ENCODE assay signal across 8 mouse cellular contexts in the genomic region with DNA sequence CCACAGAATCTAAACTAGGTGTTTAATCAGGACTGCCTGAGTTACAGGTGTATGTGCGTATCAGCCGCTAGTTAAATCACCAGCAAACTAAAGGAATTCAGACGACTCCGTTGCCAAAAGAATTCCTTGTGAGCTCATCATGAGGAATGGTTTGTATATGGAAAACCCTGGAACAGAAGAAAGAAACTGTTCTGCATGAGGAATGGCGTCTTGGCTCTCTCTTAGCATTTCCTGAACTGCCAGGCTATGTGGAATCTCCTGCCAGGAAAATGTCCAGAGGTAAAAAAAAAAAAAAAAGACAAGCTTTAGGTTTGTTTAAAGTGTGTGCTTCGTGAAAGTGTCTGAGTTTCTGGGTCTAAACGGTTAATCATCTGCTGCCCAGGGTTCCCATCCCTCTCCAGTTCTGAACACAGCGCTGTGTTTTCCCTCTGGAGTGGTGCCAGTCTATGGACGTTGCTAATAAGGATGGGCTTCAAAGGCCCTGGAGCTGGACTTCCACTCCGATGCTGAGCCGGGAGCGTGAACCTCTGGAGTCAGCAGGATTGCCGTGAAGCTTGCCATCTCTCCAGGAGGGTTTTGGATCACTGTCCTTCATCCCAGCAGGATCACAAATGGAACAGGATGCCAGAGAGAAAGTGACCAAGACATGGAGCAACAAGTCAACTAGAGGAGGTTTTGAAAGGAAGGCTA.
DNase-seq lines count a peak whose midpoint lies in the region; ATAC-seq and TF ChIP-seq lines count a peak whose summit lies in the region.
"Had no signal": no experiment of that assay in that cellular context is flagged by ENCODE, and none has a peak within 500 bp of the region (broad histone marks: within the 10 kb centered on the region; RNA-seq: fewer than 3 reads in every experiment).

No protein-coding gene starts in this region.

- TF ChIP-seq CTCF in brain, embryonic 14.5 days (IDR thresholded peaks at IDR 0.05; ENCODE audit: borderline replicate concordance, extremely low read depth, insufficient read depth, insufficient read length), result no peak
- TF ChIP-seq CTCF in lung, embryonic 14.5 days (IDR thresholded peaks at IDR 0.05; ENCODE audit: low read depth), result no peak
- no peak for TF ChIP-seq CTCF in thymus, adult 2 months (IDR thresholded peaks at IDR 0.05; ENCODE audit: borderline replicate concordance, control insufficient read depth, extremely low read depth, insufficient read depth, low read length, poor library complexity)
- no peak for TF ChIP-seq CTCF in forebrain, postnatal 0 days (IDR thresholded peaks at IDR 0.05; ENCODE audit: low read depth)

- H3K9ac ChIP-seq in kidney, embryonic 14.5 days (ENCODE audit: low read depth, low read length), result no peak overlapping the region
- no peak overlapping the region for H3K9ac ChIP-seq in heart, embryonic 15.5 days
- H3K9ac ChIP-seq in lung, embryonic 14.5 days, result no peak overlapping the region
- no peak overlapping the region for H3K9ac ChIP-seq in forebrain, postnatal 0 days
- H3K9ac ChIP-seq: liver, embryonic 14.5 days had no signal

- 65% methylated on average over 13 of the region's 13 CpGs for WGBS in kidney, embryonic 14.5 days
- 50% methylated on average over 13 of the region's 13 CpGs for WGBS in heart, embryonic 15.5 days
- WGBS in lung, embryonic 14.5 days, result 19% methylated on average over 13 of the region's 13 CpGs
- WGBS in thymus, adult 2 months, result 88% methylated on average over 13 of the region's 13 CpGs
- WGBS in forebrain, postnatal 0 days, result 34% methylated on average over 13 of the region's 13 CpGs

- H3K36me3 ChIP-seq in kidney, embryonic 14.5 days (ENCODE audit: control insufficient read depth, insufficient read depth, low read length), result no peaks in the 10 kb centered on the region
- no peaks in the 10 kb centered on the region for H3K36me3 ChIP-seq in heart, embryonic 15.5 days
- no peaks in the 10 kb centered on the region for H3K36me3 ChIP-seq in lung, embryonic 14.5 days (ENCODE audit: insufficient read depth)
- no peaks in the 10 kb centered on the region for H3K36me3 ChIP-seq in thymus, adult 2 months (ENCODE audit: control insufficient read depth, insufficient read depth, low read length)
- no peaks in the 10 kb centered on the region for H3K36me3 ChIP-seq in forebrain, postnatal 0 days (ENCODE audit: insufficient read depth)

- no peaks in the 10 kb centered on the region for H3K27me3 ChIP-seq in kidney, embryonic 14.5 days (ENCODE audit: control insufficient read depth, insufficient read depth, low read length)
- no peaks in the 10 kb centered on the region for H3K27me3 ChIP-seq in heart, embryonic 15.5 days
- no peaks in the 10 kb centered on the region for H3K27me3 ChIP-seq in lung, embryonic 14.5 days (ENCODE audit: insufficient read depth, low read length)
- no peaks in the 10 kb centered on the region for H3K27me3 ChIP-seq in thymus, adult 2 months (ENCODE audit: control insufficient read depth, insufficient read depth, low read length)
- no peaks in the 10 kb centered on the region for H3K27me3 ChIP-seq in forebrain, postnatal 0 days (ENCODE audit: insufficient read depth, low read length)

- no peak for ATAC-seq in kidney, embryonic 14.5 days (ENCODE audit: low FRiP score, low TSS enrichment)
- ATAC-seq in heart, embryonic 15.5 days (replicated peaks; ENCODE audit: insufficient number of reproducible peaks, insufficient read depth, low FRiP score, low read depth), result no peak
- peak; percentile 36; the same call in 1 of the 2 replicates for ATAC-seq in lung, embryonic 14.5 days (ENCODE audit: insufficient read depth)
- ATAC-seq in forebrain, postnatal 0 days, result no peak

- no peaks in the 10 kb centered on the region for H3K9me3 ChIP-seq in kidney, embryonic 14.5 days (ENCODE audit: control insufficient read depth, low read length)
- no peaks in the 10 kb centered on the region for H3K9me3 ChIP-seq in heart, embryonic 15.5 days (replicated peaks)
- H3K9me3 ChIP-seq in lung, embryonic 14.5 days (ENCODE audit: low read depth, low read length), result no peaks in the 10 kb centered on the region
- H3K9me3 ChIP-seq in forebrain, postnatal 0 days (ENCODE audit: low read length), result no peaks in the 10 kb centered on the region

- DNase-seq in kidney, adult 11 months, result no peak
- DNase-seq in brain, embryonic 14.5 days (ENCODE audit: low read depth), result peak; percentile 47
- peak; percentile 79 for DNase-seq in lung, embryonic 14.5 days
- DNase-seq in thymus, adult 2 months, result no peak
- no peak for DNase-seq in forebrain, postnatal 0 days

- H3K27ac ChIP-seq in kidney, embryonic 14.5 days (ENCODE audit: low read depth, low read length), result 0 out of 2 replicates have a peak overlapping the region, but pooled peaks have one; percentile 8
- peak overlapping the region; percentile 79 for H3K27ac ChIP-seq in heart, embryonic 15.5 days
- H3K27ac ChIP-seq in lung, embryonic 14.5 days (ENCODE audit: low read depth), result 0 out of 2 replicates have a peak overlapping the region, but pooled peaks have one; percentile 33
- no peak overlapping the region for H3K27ac ChIP-seq in thymus, adult 2 months (ENCODE audit: control insufficient read depth, insufficient read depth, low read length)
- H3K27ac ChIP-seq in forebrain, postnatal 0 days (ENCODE audit: low read depth, low read length), result no peak overlapping the region
- H3K27ac ChIP-seq: liver, embryonic 14.5 days had no signal

- H3K4me3 ChIP-seq in kidney, embryonic 14.5 days (ENCODE audit: low read length), result no peak overlapping the region
- no peak overlapping the region for H3K4me3 ChIP-seq in heart, embryonic 15.5 days
- H3K4me3 ChIP-seq in lung, embryonic 14.5 days (ENCODE audit: low read depth, low read length), result no peak overlapping the region
- no peak overlapping the region for H3K4me3 ChIP-seq in thymus, adult 2 months (ENCODE audit: control insufficient read depth, insufficient read depth, low read length)
- H3K4me3 ChIP-seq in forebrain, postnatal 0 days (ENCODE audit: low read depth, low read length), result no peak overlapping the region

- H3K4me2 ChIP-seq in kidney, embryonic 14.5 days (replicated peaks; ENCODE audit: low read depth, low read length), result no peak overlapping the region
- H3K4me2 ChIP-seq in heart, embryonic 15.5 days, result no peak overlapping the region
- no peak overlapping the region for H3K4me2 ChIP-seq in lung, embryonic 14.5 days
- H3K4me2 ChIP-seq in forebrain, postnatal 0 days (ENCODE audit: low read depth), result no peak overlapping the region

- no peak for TF ChIP-seq POLR2A in brain, embryonic 14.5 days (IDR thresholded peaks at IDR 0.05; ENCODE audit: borderline replicate concordance, extremely low read depth, insufficient read depth, insufficient read length, poor library complexity, severe bottlenecking)
- no peak for TF ChIP-seq POLR2A in thymus, adult 2 months (IDR thresholded peaks at IDR 0.05; ENCODE audit: control insufficient read depth, extremely low read depth, insufficient read depth, low read length, poor library complexity)

- H3K4me1 ChIP-seq in kidney, embryonic 14.5 days (ENCODE audit: control insufficient read depth, insufficient read depth, low read length), result peaks cover 34% of the 10 kb centered on the region
- H3K4me1 ChIP-seq in heart, embryonic 15.5 days (replicated peaks), result peaks cover 35% of the 10 kb centered on the region
- peaks cover 29% of the 10 kb centered on the region for H3K4me1 ChIP-seq in lung, embryonic 14.5 days (ENCODE audit: insufficient read depth)
- peaks cover 13% of the 10 kb centered on the region; the same call in 1 of the 2 replicates for H3K4me1 ChIP-seq in thymus, adult 2 months (replicated peaks; ENCODE audit: control insufficient read depth, insufficient read depth, low read length)
- H3K4me1 ChIP-seq in forebrain, postnatal 0 days (ENCODE audit: insufficient read depth), result 0 out of 2 replicates have a peak, but pooled peaks cover 14% of the 10 kb centered on the region

Comparison
In these comparisons a context has a peak if more than half of its experiments do, and no peak if none do; other contexts are left out.
1. H3K27ac ChIP-seq: peak in kidney, embryonic 14.5 days (single experiment), heart, embryonic 15.5 days (single experiment) and lung, embryonic 14.5 days (single experiment); none in thymus, adult 2 months (single experiment) and forebrain, postnatal 0 days (single experiment).
2. DNase-seq: peak in brain, embryonic 14.5 days (single experiment) and lung, embryonic 14.5 days (single experiment); none in kidney, adult 11 months (single experiment), thymus, adult 2 months (single experiment) and forebrain, postnatal 0 days (single experiment).